Mouse (Mus musculus): ENCODE data around the gene Tnfsfm13. TPM values are rescaled to one million over a fixed set of nuclear protein-coding genes. Genes with fewer than 3 reads are reported as not detected.

The Tnfsfm13 gene
- polyA plus RNA-seq, 2 experiments, result 0.70 to 0.80 TPM

DNA sequence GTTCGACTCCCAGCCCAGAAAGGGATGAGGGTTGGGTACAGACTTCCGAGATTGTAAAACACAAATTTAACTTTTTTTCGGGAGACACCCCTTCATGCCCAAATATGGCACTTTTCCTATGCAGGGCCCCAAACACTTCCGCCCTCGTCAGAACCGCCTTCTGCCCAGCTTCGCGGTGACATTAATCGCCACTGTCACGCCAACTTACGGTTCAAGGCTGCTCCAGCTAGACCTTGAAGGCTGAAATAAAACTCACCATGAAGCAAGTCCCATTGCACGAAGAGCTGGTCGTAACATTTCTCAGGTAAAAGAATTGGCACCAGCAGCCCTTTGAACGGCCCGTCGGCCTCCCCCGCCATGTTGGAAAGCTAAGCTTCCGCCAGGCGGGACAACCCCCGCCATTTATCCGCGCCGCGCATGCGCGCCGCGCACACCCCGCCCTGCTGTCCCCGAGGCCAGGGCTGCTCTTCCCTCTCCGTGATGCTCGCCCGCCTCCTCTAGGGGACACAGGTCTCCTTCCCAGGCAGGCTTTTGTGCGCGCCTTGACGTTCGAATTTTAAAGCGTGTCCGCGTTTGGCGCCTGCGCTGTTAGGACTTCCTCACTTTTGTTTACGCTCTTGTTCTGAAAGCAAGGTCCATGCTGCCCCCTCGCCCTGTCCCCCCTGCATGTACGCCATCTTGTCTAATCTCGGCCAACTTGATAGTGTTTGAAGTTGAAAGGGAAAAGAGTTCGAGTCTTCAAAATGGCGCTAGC is 33.5 kb downstream of the Tnfsfm13 start, which contains the start of gene Mpdu1:
Gene Mpdu1 (minus strand): TSS at position 430 of the 754 bp plus-strand sequence.
- peaks cover 42% of the 10 kb centered on the region for H3K36me3 ChIP-seq (replicated peaks; ENCODE audit: control insufficient read depth, insufficient read depth, low read depth)
- no peaks in the 10 kb centered on the region for H3K9me3 ChIP-seq (ENCODE audit: control insufficient read depth, low read length)
- ATAC-seq (ENCODE audit: insufficient read depth) (peak; percentile 93), DNase-seq (ENCODE audit: low read depth in 3 of 3, low spot score in 3 of 3) (peak; percentile 90 to 92 (median 91))
- peak within 1 kb of the TSS; percentile 74 for H3K4me2 ChIP-seq (ENCODE audit: low read depth)
- H3K4me1 ChIP-seq (replicated peaks; ENCODE audit: control insufficient read depth in 2 of 2, insufficient read depth in 2 of 2, low read length in 1 of 2), result peaks cover 19% of the 10 kb centered on the region in 2 experiments
- peak within 1 kb of the TSS; percentile 60 for H3K9ac ChIP-seq (replicated peaks)
- H3K4me3 ChIP-seq (ENCODE audit: insufficient read depth in 1 of 2, low read depth in 2 of 2, low read length in 2 of 2), result peak within 1 kb of the TSS; percentile 64 to 98
- WGBS (ENCODE audit: insufficient replicate concordance), result under 1% methylated on average over 48 of the region's 48 CpGs
- TF ChIP-seq EP300 (IDR thresholded peaks at IDR 0.05; ENCODE audit: low read depth) (peak; percentile 33), CTCF (IDR thresholded peaks at IDR 0.05; ENCODE audit: low read depth) (peak; percentile 75)
- peak within 1 kb of the TSS; percentile 81 for H3K27ac ChIP-seq
- H3K27me3 ChIP-seq (ENCODE audit: control insufficient read depth, insufficient read depth, low read length), result no peaks in the 10 kb centered on the region

- Histone ChIP-seq H3K4me3 (ENCODE audit: insufficient read depth in 1 of 2, low read depth in 2 of 2, low read length in 2 of 2) (peak overlapping the region; percentile 64 to 98), H3K36me3 (replicated peaks; ENCODE audit: control insufficient read depth, insufficient read depth, low read depth) (peaks cover 40% of the 10 kb centered on the region), H3K9ac (replicated peaks) (peak overlapping the region; percentile 60), H3K27me3 (ENCODE audit: control insufficient read depth, insufficient read depth, low read length) (no peaks in the 10 kb centered on the region), H3K4me2 (ENCODE audit: low read depth) (peak overlapping the region; percentile 74), H3K4me1 (replicated peaks; ENCODE audit: control insufficient read depth in 2 of 2, insufficient read depth in 2 of 2, low read length in 1 of 2) (peaks cover 20 to 27% of the 10 kb centered on the region in 2 experiments), H3K9me3 (ENCODE audit: control insufficient read depth, low read length) (no peaks in the 10 kb centered on the region), H3K27ac (peak overlapping the region; percentile 81)
- DNase-seq (ENCODE audit: low read depth in 3 of 3, low spot score in 3 of 3) (peak in 1 of 3 experiments; percentile 35), ATAC-seq (ENCODE audit: insufficient read depth) (no peak)
- WGBS (ENCODE audit: insufficient replicate concordance), result 37% methylated on average over 3 of the region's 3 CpGs
- no peak for TF ChIP-seq CTCF (IDR thresholded peaks at IDR 0.05; ENCODE audit: low read depth)
- TF ChIP-seq EP300 (IDR thresholded peaks at IDR 0.05; ENCODE audit: low read depth), result no peak
These were observed 34.5 kb downstream of the Tnfsfm13 start for GRCm38 (mm10) chr11:69661221-69661881.

GRCm38 (mm10) chr11:69657462-69657881 is 38.4 kb downstream of the Tnfsfm13 start:
- Histone ChIP-seq H3K36me3 (replicated peaks; ENCODE audit: control insufficient read depth, insufficient read depth, low read depth) (peaks cover 25% of the 10 kb centered on the region), H3K4me1 (replicated peaks; ENCODE audit: control insufficient read depth in 2 of 2, insufficient read depth in 2 of 2, low read length in 1 of 2) (peaks cover 13 to 17% of the 10 kb centered on the region in 2 experiments), H3K27me3 (ENCODE audit: control insufficient read depth, insufficient read depth, low read length) (no peaks in the 10 kb centered on the region), H3K27ac (no peak overlapping the region), H3K4me2 (ENCODE audit: low read depth) (no peak overlapping the region), H3K9me3 (ENCODE audit: control insufficient read depth, low read length) (no peaks in the 10 kb centered on the region), H3K4me3 (ENCODE audit: insufficient read depth in 1 of 2, low read depth in 2 of 2, low read length in 2 of 2) (no peak overlapping the region), H3K9ac (replicated peaks) (no peak overlapping the region)
- ATAC-seq (ENCODE audit: insufficient read depth), result no peak
- WGBS (ENCODE audit: insufficient replicate concordance), result 75% methylated on average over 15 of the region's 15 CpGs
- no peak for DNase-seq (ENCODE audit: low read depth in 3 of 3, low spot score in 3 of 3)
- TF ChIP-seq EP300 (IDR thresholded peaks at IDR 0.05; ENCODE audit: low read depth) (no peak), CTCF (IDR thresholded peaks at IDR 0.05; ENCODE audit: low read depth) (no peak)

- Histone ChIP-seq H3K4me1 (replicated peaks; ENCODE audit: control insufficient read depth in 2 of 2, insufficient read depth in 2 of 2, low read length in 1 of 2) (peaks cover 13 to 17% of the 10 kb centered on the region in 2 experiments), H3K27me3 (ENCODE audit: control insufficient read depth, insufficient read depth, low read length) (no peaks in the 10 kb centered on the region), H3K4me2 (ENCODE audit: low read depth) (no peak overlapping the region), H3K9ac (replicated peaks) (no peak overlapping the region), H3K9me3 (ENCODE audit: control insufficient read depth, low read length) (no peaks in the 10 kb centered on the region), H3K4me3 (ENCODE audit: insufficient read depth in 1 of 2, low read depth in 2 of 2, low read length in 2 of 2) (no peak overlapping the region), H3K27ac (no peak overlapping the region), H3K36me3 (replicated peaks; ENCODE audit: control insufficient read depth, insufficient read depth, low read depth) (peaks cover 30% of the 10 kb centered on the region)
- 49% methylated on average over 10 of the region's 10 CpGs for WGBS (ENCODE audit: insufficient replicate concordance)
- DNase-seq (ENCODE audit: low read depth in 3 of 3, low spot score in 3 of 3) (no peak), ATAC-seq (ENCODE audit: insufficient read depth) (no peak)
- TF ChIP-seq EP300 (IDR thresholded peaks at IDR 0.05; ENCODE audit: low read depth), result no peak
- peak; percentile 88 for TF ChIP-seq CTCF (IDR thresholded peaks at IDR 0.05; ENCODE audit: low read depth)
These were observed 39.1 kb downstream of the Tnfsfm13 start for GRCm38 (mm10) chr11:69656617-69657461.

All from liver, embryonic 14.5 days (tissue).